Mouse (Mus musculus) midbrain, postnatal 0 days (tissue): ENCODE data around the gene Zfp36. TPM values are rescaled to one million over a fixed set of nuclear protein-coding genes. Genes with fewer than 3 reads are reported as not detected.

Experiments
- ATAC-seq: fragments of 200-750 bp; cut with Nextera tagmentation; 2 replicates; pipeline ENCODE4 v1.8.0; 2017; ENCODE audit warnings: moderate number of reproducible peaks, mild to moderate bottlenecking, moderate TSS enrichment, moderate library complexity; ENCODE audit not compliant: low FRiP score
- DNase-seq: peaks from one replicate; pipeline ENCODE4 v3.0.0-alpha.2; 2015; ENCODE audit warnings: low spot score
- H3K27ac ChIP-seq: fragments of 300-500 bp; sonication (generic); 2 replicates; pipeline ENCODE4 v1.5.1; 2014; ENCODE audit warnings: low read depth, mild to moderate bottlenecking, low read length, mixed read lengths
- H3K27me3 ChIP-seq: fragments of 300-500 bp; sonication (generic); 2 replicates; pipeline ENCODE4 v1.6.1; 2014; ENCODE audit warnings: low read length, control low read depth, mixed read lengths; ENCODE audit not compliant: insufficient read depth
- H3K36me3 ChIP-seq: fragments of 300-500 bp; sonication (generic); 2 replicates; pipeline ENCODE4 v1.6.1; 2014; ENCODE audit warnings: low read length, control low read depth, mixed read lengths; ENCODE audit not compliant: insufficient read depth
- H3K4me1 ChIP-seq: fragments of 300-500 bp; sonication (generic); 2 replicates; pipeline ENCODE4 v1.6.1; 2014; ENCODE audit warnings: mild to moderate bottlenecking, control low read depth, antibody characterized with exemption, low read length, mixed read lengths; ENCODE audit not compliant: insufficient read depth
- H3K4me2 ChIP-seq: fragments of 300-500 bp; sonication (generic); 2 replicates; pipeline ENCODE4 v1.6.1; 2014; ENCODE audit warnings: low read depth, mild to moderate bottlenecking, low read length, mixed read lengths; ENCODE audit not compliant: poor library complexity, severe bottlenecking
- H3K4me3 ChIP-seq: fragments of 300-500 bp; sonication (generic); 2 replicates; pipeline ENCODE4 v1.5.1; 2014; ENCODE audit warnings: low read depth, mild to moderate bottlenecking, low read length, moderate library complexity
- H3K9ac ChIP-seq: fragments of 300-500 bp; sonication (generic); replicated peaks from 2 replicates; pipeline ENCODE4 v1.6.1; 2014; ENCODE audit warnings: mild to moderate bottlenecking, low read length, moderate library complexity, mixed read lengths; ENCODE audit not compliant: poor library complexity, severe bottlenecking
- H3K9me3 ChIP-seq: fragments of 300-500 bp; sonication (generic); 2 replicates; pipeline ENCODE4 v1.6.1; 2016; ENCODE audit warnings: low read length, control low read depth
- CTCF ChIP-seq: IDR thresholded peaks from 2 replicates; pipeline ENCODE4 v1.5.1; 2016; ENCODE audit warnings: antibody characterized with exemption, mild to moderate bottlenecking
- WGBS: fragments of 180-500 bp; shearing (Covaris S2); extraction: QIAGEN DNeasy Blood & Tissue Kit; methylation state at CpG from one replicate; pipeline ENCODE4 v1.1.7; 2014; 5-methylcytosine and 5-hydroxymethylcytosine counted together
- polyA plus RNA-seq: library from polyadenylated mRNA; unstranded; fragments of >200 nt; fragmentation: Nextera tagmentation; extraction: Ambion mirVana; gene quantifications from 2 replicates; pipeline ENCODE4 v1.2.1, GENCODE M21; 2015
- total RNA-seq: library from RNA; depleted of rRNA; stranded (reverse); fragments of >200 nt; gene quantifications from 2 replicates; pipeline ENCODE4 v1.2.3, GENCODE M21; 2014; rRNA removed

Zfp36 gene
- total RNA-seq (3.0 and 4.1 TPM in 2 replicates), polyA plus RNA-seq (2.9 and 3.4 TPM in 2 replicates)

GRCm38 (mm10) chr7:28380237-28381016 lies at the start of gene Zfp36:
Zfp36 (minus strand) TSS chr7:28380253.
- H3K4me1 ChIP-seq: peaks cover 8% of the 10 kb centered on the region; the same call in 1 of the 2 replicates
- no peaks in the 10 kb centered on the region for H3K27me3 ChIP-seq
- no peaks in the 10 kb centered on the region for H3K36me3 ChIP-seq
- DNase-seq (no peak), ATAC-seq (no peak)
- H3K4me3 ChIP-seq: peak within 1 kb of the TSS; percentile 49
- H3K27ac ChIP-seq: peak within 1 kb of the TSS; percentile 47
- TF ChIP-seq CTCF: no peak
- H3K9ac ChIP-seq: peak within 1 kb of the TSS; percentile 60
- peak within 1 kb of the TSS; percentile 76 for H3K4me2 ChIP-seq
- H3K9me3 ChIP-seq: no peaks in the 10 kb centered on the region
- WGBS: 54% methylated on average over 17 of the region's 17 CpGs

GRCm38 (mm10) chr7:28427738-28428137 lies 47.7 kb upstream of the Zfp36 start:
- H3K27ac ChIP-seq: no peak overlapping the region
- no peaks in the 10 kb centered on the region for H3K9me3 ChIP-seq
- no peak overlapping the region for H3K4me3 ChIP-seq
- no peak overlapping the region for H3K9ac ChIP-seq
- H3K27me3 ChIP-seq: no peaks in the 10 kb centered on the region
- H3K4me2 ChIP-seq: no peak overlapping the region
- DNase-seq (no peak), ATAC-seq (no peak)
- H3K36me3 ChIP-seq: peaks cover 19% of the 10 kb centered on the region
- TF ChIP-seq CTCF: no peak
- H3K4me1 ChIP-seq: no peaks in the 10 kb centered on the region

DNA sequence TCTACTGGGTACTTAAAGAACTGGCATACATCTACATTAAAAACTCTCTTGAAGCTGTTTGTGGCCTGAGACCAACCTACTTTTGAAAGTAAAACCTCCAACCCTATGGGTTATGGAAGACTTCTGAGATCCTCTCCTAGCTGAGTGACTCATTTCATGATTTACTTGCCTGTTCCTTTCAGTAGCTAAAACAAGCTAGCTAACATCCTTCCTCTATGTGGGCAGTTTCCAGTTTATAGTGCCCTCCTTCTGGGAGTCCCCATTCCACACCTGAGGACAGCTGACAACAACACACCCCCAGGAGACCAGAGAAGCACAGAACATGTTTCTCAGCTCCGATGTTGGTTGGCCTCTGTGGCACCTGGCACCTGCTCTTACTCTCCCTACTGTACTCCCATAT lies 43.0 kb upstream of the Zfp36 start:
- Histone ChIP-seq H3K36me3 (peaks cover 46% of the 10 kb centered on the region), H3K4me2 (no peak overlapping the region), H3K27me3 (no peaks in the 10 kb centered on the region), H3K9me3 (no peaks in the 10 kb centered on the region), H3K27ac (no peak overlapping the region), H3K4me3 (no peak overlapping the region), H3K9ac (no peak overlapping the region), H3K4me1 (no peaks in the 10 kb centered on the region)
- no peak for TF ChIP-seq CTCF
- no peak for DNase-seq
- no peak for ATAC-seq
- 83% methylated on average over 1 of the region's 1 CpGs for WGBS

- Histone ChIP-seq H3K27me3 (no peaks in the 10 kb centered on the region), H3K4me3 (no peak overlapping the region), H3K4me1 (no peaks in the 10 kb centered on the region), H3K27ac (no peak overlapping the region), H3K9ac (no peak overlapping the region), H3K9me3 (no peaks in the 10 kb centered on the region), H3K4me2 (no peak overlapping the region), H3K36me3 (peaks cover 58% of the 10 kb centered on the region)
- no peak for TF ChIP-seq CTCF
- DNase-seq: no peak
- 97% methylated on average over 2 of the region's 2 CpGs for WGBS
- no peak for ATAC-seq
Observed at GRCm38 (mm10) chr7:28419416-28419815, 39.4 kb upstream of the Zfp36 start.

DNA sequence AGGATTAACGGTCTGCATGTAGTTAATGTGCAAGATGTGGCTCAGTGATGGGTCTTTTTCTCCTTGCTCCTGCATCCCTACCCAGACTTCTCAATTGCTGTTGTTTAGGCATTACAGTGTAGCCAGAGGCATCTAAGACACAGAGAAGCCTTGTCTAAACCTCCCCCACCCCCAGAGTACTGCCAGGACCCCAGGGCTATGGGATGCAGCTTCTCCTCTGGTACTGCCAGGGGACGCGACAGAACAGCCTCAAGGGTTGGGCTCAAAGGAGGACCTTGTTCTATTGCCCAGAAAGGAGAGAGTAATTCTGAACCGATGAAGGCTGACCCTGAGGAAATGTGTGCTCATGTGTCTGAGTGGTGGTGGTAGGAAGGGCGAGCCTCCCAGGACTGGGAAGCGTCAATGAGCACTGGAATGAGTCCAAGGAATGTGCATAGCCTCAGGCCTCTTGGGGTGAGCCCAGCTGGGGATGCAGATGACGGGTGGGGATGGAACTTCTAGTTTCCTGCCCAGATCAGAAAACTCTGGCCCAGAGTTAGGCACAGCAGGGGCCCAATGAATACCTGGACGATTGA lies 38.1 kb upstream of the Zfp36 start:
- WGBS: 80% methylated on average over 8 of the region's 8 CpGs
- peaks cover 65% of the 10 kb centered on the region for H3K36me3 ChIP-seq

DNA sequence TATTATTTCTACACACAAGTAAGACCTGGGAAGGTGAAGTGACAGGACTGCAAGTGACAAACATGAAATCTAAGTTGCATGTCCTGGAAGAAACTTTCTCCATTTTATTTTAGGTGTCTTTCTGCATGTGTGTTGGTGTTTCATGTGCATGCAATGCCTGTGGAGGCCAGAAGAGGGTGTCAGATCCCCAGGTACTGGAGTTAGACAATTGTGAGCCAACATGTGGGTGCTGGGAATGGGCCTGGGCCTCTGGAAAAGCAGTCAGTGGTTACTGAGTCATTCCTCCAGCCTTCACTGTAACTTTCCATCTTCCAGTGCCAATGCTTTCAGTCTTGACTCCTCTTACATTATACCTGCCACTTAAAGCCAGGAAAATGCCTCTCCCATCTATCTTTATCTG lies 37.3 kb upstream of the Zfp36 start:
- Histone ChIP-seq H3K36me3 (peaks cover 63% of the 10 kb centered on the region), H3K27me3 (no peaks in the 10 kb centered on the region), H3K4me1 (no peaks in the 10 kb centered on the region), H3K9me3 (no peaks in the 10 kb centered on the region), H3K4me3 (no peak overlapping the region), H3K4me2 (no peak overlapping the region), H3K9ac (no peak overlapping the region), H3K27ac (no peak overlapping the region)
- TF ChIP-seq CTCF: peak; percentile 47
- ATAC-seq (no peak), DNase-seq (no peak)

More for the DNA sequence above, 38.1 kb upstream of the Zfp36 start:
- no peak overlapping the region for H3K4me2 ChIP-seq
- no peaks in the 10 kb centered on the region for H3K9me3 ChIP-seq
- no peak overlapping the region for H3K9ac ChIP-seq
- no peaks in the 10 kb centered on the region for H3K27me3 ChIP-seq
- ATAC-seq (no peak), DNase-seq (peak; percentile 39)
- no peak overlapping the region for H3K4me3 ChIP-seq
- no peak for TF ChIP-seq CTCF
- no peak overlapping the region; the same call in 1 of the 2 replicates for H3K27ac ChIP-seq
- H3K4me1 ChIP-seq: no peaks in the 10 kb centered on the region
